Mouse (Mus musculus): ENCODE data around the gene Ap1b1. TPM values are rescaled to one million over a fixed set of nuclear protein-coding genes. Genes with fewer than 3 reads are reported as not detected.
A peak's percentile ranks its signal among the peaks of the same experiment; 100 is the strongest.

The Ap1b1 gene
- total RNA-seq, 2 experiments from 2014 or later = 118 to 134 TPM

DNA sequence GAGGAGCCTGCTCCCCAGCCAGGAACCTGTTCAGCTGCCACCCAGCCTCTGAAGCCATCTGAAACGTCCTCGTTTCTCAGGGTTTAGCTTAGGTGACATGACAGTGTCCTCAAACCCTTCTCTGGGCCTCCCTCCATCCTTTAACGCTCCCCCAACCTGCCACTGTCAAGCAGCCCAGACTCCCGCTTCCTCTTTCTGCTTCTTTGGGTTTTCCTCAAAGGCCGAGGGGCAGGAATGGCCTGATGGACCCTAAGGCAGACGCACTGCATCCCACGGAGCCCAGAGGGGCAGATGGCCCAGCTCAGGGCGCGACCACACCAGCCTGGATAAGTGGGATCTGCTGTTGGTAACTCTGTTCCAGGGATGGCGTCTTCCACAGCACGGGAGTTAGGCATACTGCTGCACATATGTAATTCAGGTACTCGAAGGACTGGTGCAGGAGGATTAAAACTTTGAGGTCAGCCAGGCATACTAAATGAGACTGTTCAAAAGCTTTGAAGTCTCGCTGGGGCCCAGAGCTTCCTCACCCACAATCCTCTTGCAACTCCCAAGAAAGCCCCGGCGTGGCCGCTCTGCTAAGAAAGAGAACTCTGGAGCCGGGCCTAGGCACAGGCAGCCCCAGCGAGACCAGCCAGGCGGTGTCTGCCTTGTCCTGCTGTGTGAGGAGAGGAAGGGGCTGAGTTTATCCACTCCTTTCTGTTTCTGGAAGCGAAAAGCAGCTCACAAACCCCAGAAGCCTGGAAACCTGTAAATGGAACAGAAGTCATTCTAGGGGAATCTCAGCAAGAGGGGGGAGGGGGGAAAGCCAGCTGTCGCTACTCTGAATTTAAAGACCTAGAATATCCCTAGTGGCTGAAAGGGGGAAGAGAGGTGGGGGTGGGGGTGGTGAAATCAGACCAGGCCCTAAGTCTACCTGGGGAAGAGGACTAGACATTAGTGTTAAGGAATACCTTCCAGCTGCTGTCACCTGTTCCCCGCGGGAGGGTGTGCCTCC is 69.6 kb downstream of the Ap1b1 start:
- no peak for DNase-seq (ENCODE audit: extremely low spot score in 1 of 2, low spot score in 2 of 2)
- intact Hi-C loops (cut with DNase I) = loop anchor here (5.0 kb wide), 1 partner anchor 39 kb away; no protein-coding TSS in a partner anchor

DNA sequence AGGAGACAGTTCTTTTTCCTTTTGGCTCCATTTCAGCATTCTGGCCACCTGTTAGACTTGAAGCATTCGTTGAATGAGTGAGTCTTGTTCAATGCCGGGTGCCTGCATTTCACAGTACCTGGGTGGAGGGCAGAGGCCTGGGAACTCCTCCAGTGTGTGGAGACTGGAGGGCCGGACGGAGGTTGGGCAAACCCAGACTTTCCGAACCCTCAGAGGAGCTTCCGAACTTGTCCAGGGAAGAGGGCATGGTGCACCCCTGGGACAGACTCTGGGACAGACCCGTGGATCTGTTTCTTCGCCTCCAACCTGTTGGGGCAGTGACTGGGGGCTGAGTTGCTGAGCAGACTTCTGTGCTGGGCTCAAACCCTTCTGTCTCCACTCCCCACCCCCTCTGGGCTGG is 70.4 kb downstream of the Ap1b1 start:
- intact Hi-C loops (cut with DNase I) = loop anchor here (5.0 kb wide), 1 partner anchor 40 kb away; no protein-coding TSS in a partner anchor
- DNase-seq (ENCODE audit: extremely low spot score in 1 of 2, low spot score in 2 of 2) = no peak

DNA sequence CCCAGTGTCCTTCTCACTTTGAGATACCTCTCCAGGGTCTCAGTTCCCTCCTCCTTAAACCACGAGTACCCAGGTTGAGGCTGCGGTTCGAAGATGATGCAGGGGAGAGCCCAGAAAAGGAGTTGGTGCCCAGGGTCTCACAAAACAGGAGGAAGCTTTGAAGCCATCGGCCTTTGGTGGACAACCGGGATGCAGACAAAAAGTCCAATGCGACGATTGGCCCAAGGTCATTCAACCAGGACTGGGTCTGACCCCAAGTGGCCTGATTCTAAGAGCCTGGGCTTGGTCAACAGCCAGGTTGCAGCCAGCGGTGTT is 70.9 kb downstream of the Ap1b1 start:
- no peak for DNase-seq (ENCODE audit: extremely low spot score in 1 of 2, low spot score in 2 of 2)
- intact Hi-C loops (cut with DNase I) = loop anchor here (5.0 kb wide), 1 partner anchor 40 kb away; no protein-coding TSS in a partner anchor

DNA sequence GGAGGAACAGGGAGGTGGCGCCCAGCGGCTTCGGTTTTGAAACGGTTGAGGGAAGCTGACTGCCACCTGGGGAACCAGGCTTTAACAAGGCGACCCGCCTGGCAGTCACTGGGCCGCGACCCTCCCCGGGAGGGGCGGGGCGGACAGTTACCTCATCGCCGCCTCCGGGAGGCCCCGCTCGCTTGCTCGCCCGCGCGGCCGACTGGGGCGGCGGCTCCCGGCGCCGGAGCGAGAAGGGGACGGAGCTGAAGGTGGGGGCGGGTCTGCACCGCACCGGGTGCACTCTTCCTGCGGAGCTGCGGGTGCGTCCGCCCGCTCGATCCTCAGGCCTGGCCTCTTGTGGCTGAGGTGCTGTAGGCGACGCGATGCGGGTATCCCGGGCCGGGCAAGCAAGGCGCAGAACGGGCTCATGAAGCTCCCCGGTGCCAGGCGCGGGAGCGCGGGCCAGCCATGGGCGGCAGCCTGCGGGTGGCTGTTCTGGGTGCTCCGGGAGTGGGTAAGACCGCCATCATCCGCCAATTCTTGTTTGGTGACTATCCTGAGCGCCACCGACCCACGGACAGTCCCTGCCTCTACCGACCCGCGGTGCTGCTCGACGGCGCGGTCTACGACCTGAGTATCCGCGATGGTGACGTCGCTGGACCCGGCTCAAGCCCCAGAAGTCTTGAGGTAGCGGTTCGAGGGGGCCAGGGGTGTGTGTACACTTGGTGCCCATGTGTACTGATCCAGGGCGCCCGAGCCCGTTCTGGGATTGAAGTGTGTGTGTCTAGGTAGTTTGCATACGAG is 71.4 kb downstream of the Ap1b1 start, which contains the start of gene Rasl10a:
Gene Rasl10a (plus strand): TSS at position 273 of the 786 bp plus-strand sequence.
- DNase-seq (ENCODE audit: extremely low spot score in 1 of 2, low spot score in 2 of 2) = peak in 1 of 2 experiments; percentile 63
- intact Hi-C loops (cut with DNase I) = loop anchor here (5.0 kb wide), 1 partner anchor 41 kb away; no protein-coding TSS in a partner anchor

DNA sequence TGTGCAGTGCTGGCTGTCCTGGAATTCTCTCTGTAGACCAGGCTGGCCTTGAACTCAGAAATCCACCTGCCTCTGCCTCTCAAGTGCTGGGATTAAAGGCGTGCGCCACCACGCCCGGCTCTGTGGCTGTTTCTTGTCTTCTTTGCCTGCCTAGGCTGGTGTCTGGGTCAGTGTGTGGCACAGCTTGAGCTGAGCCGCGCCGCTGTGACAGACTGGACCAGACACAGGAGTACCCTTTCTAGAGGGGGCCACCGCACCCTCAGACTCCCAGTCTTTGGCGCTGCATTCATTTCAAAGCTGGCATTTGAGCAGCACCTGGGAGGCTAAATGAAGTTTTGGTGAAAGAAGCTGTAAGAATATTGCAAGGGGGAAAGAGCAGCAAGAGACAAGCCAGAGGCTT is 72.2 kb downstream of the Ap1b1 start:
- no peak for DNase-seq (ENCODE audit: extremely low spot score in 1 of 2, low spot score in 2 of 2)
- intact Hi-C loops (cut with DNase I) = loop anchor here (5.0 kb wide), 1 partner anchor 41 kb away; no protein-coding TSS in a partner anchor

DNA sequence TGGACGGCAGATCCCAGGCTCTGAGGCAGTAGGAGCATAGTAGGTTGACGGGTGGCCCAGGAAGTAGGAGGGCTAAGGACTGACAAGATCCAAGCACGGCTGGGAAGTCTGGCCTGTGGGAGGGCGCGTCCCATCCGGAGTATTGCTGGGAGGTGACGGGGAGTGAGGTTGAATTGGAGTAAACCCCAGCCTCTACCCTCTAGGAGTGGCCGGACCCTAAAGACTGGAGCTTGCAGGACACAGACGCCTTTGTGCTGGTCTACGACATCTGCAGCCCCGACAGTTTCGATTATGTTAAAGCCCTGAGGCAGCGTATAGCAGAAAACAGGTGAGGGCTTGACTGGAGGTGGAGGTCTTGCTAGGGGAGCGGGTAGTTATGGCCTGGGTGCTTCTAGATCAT is 72.6 kb downstream of the Ap1b1 start:
- intact Hi-C loops (cut with DNase I) = loop anchor here (5.0 kb wide), 1 partner anchor 42 kb away; no protein-coding TSS in a partner anchor
- DNase-seq (ENCODE audit: extremely low spot score in 1 of 2, low spot score in 2 of 2) = no peak

DNA sequence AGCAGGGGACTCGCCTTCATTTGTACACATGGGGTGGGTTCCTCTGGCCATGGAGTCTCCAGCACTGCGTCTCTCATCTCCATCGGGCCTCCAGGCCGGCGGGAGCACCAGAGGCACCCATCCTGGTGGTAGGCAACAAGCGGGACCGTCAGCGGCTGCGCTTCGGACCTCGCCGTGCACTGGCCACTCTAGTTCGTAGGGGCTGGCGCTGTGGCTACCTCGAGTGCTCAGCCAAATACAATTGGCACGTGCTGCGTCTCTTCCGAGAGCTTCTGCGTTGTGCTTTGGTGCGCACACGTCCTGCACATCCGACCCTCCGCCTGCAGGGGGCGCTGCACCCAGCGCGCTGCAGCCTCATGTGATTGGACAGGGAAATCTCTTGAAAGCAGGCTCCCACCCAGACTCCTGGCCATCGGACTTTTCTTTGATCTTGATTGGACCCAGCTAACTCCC is 73.1 kb downstream of the Ap1b1 start:
- peak in 1 of 2 experiments; percentile 62 for DNase-seq (ENCODE audit: extremely low spot score in 1 of 2, low spot score in 2 of 2)
- intact Hi-C loops (cut with DNase I) = loop anchor here (5.0 to 10.0 kb wide), 2 partner anchors 42 to 135 kb away; no protein-coding TSS in a partner anchor

DNA sequence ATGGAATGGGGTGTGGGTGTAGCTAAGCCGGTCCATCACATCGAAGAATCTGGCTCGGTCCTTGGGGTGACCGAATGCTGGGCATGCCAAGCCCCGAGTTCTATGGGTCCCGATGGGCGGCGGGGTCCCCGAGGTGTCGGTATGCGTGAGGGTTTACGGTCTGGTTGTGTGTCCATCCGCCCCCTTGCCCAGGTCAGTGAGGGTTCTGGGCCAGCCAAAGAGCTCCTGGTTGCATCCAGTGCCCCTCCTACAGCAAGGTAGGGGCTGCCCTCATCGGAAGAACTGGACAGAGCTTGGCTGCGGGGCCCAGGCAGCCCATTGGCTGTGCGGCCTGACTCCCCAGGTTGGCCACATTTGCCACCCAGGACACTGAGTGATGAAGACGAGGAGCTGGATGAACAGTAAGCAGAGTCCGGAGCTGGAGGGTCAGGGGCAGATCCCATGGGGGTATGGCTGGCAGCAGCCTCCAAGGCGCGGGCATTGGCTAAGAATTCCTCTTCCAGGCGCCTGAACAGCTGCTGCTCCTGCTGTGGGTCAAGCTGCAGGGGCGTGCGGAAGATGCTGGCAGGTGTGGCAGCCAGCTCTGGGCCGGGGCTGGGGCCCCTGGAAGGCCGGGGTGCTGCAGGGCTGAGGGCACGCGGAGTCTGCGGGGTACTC is 74.3 kb downstream of the Ap1b1 start:
- no peak for DNase-seq (ENCODE audit: extremely low spot score in 1 of 2, low spot score in 2 of 2)
- intact Hi-C loops (cut with DNase I) = loop anchor here (10.0 kb wide), 1 partner anchor 136 kb away; no protein-coding TSS in a partner anchor

DNA sequence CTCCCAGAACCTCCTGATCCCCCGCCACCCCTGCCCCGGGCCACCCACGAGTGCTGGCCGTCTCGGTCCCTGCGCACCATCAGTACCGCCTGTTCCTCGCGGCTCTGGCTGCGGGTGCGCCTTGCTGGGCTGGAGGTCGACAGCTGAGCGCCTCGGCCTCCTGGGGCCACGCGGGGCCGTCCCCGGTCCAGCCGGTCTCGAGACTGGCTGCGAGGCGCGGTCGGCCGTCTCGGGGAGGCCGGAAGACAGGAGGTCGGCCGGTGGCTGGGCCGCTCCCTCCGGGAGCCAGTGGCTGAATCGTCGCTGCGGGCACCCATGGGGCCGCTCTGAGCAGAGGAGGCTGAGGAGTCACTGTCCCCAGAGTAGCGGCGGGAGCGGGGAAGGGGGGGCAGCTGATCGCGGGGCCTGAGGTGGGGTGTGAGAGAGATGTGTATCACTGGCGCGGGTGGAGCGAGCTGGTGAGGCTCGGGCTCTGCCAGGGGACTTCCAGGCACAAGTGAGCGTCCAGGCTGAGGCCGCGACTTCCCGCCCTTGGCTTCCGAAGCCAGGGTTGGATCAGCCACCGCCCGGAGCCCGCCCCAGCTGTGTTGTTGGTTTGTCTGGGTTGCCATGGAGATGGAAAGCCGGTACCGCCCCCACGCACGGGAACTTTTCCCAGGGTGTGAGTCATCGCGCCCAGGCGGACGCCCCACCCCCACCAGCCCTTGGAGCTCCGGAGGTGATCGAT is 75.0 kb downstream of the Ap1b1 start:
- intact Hi-C loops (cut with DNase I) = loop anchor here (10.0 kb wide), 1 partner anchor 137 kb away; no protein-coding TSS in a partner anchor
- peak; percentile 88 to 95 for DNase-seq (ENCODE audit: extremely low spot score in 1 of 2, low spot score in 2 of 2)

DNA sequence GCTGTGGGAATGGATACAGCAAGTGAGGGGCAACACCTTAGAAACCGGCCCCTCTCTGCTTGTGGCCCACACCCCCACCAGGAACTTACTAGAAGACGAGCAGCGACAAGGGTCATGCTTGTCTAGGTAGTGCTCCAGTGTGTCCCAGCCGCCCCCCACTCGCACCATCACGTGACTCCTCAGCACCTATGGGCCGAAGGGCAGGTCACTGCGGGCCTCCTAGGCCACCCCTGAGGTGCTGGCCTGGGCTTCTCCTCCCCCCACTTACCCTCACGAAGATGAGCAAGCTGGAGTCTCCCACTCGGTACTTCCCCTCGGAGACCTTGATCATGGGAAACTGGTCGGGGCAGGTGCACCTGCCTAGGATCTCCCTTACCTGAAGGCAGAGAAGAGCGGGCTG is 75.7 kb downstream of the Ap1b1 start:
- no peak for DNase-seq (ENCODE audit: extremely low spot score in 1 of 2, low spot score in 2 of 2)
- intact Hi-C loops (cut with DNase I) = loop anchor here (10.0 kb wide), 1 partner anchor 138 kb away; no protein-coding TSS in a partner anchor

DNA sequence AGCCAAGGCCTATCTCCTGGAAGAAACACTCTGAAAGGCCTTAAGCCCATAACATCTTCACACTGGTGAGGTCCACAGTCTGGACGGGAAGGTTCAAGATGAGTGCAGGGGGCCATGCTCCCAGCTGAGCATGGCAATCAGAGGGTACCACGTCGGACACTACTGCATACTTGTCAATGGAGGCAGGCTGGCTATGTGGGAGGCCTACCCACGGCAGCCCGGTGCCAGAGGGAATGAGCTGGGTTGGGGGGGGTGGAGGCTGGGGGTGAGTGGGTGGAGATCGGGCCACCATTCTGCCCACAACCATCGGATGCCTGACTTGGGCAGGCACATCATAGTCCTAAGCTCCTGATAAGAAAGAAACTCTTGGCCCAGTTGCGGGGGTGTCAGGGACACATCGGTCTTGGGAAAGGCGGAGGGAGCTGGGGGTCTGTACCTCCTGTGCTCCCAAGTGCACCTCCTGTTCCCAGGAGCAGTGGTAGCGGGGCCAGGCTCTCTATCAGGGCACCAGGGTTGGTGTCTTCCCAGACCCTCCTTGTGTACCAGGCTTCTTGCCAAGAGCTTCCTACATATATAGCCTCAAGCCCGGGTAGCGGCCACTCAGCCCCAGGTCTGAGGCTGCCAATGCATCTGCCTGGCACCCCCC is 76.4 kb downstream of the Ap1b1 start:
- DNase-seq (ENCODE audit: extremely low spot score in 1 of 2, low spot score in 2 of 2) = no peak
- intact Hi-C loops (cut with DNase I) = loop anchor here (10.0 kb wide), 1 partner anchor 138 kb away; no protein-coding TSS in a partner anchor

DNA sequence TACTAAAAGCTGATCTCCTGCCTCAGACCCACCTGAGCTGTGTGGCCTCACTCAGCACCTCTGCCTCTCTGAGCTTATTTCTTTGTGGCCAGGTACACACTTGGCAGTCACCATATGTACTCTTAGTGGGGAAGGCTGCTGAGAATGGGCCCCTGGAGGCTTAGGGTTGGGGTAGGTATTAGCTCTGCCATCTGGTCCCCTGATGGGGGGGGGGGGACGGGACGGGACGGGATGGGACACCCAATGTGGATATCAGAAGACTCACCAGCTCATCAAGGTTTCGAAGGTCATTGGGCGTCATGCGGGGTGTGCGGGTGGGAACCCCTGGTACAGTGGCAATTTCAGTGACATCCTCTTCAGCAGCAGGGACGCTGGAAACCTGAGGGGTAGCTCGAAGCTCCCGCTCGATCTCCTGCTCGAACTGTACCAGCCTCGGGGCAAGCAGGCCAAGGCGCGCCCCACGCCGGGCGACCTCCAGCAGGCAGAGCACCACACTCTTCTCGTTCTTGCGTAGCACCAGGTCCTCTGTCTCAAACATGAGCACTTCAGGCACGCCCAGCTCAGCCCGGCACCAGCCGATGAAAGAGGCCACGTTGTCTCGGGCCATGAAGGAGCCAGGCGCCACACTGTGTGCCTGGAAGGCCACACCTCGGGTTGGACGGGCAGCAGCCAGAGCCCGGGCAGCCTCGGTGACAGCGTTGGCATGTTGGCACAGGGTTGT is 77.1 kb downstream of the Ap1b1 start:
- intact Hi-C loops (cut with DNase I) = loop anchor here (10.0 kb wide), 1 partner anchor 139 kb away; no protein-coding TSS in a partner anchor
- DNase-seq (ENCODE audit: extremely low spot score in 1 of 2, low spot score in 2 of 2) = peak in 1 of 2 experiments; percentile 51

DNA sequence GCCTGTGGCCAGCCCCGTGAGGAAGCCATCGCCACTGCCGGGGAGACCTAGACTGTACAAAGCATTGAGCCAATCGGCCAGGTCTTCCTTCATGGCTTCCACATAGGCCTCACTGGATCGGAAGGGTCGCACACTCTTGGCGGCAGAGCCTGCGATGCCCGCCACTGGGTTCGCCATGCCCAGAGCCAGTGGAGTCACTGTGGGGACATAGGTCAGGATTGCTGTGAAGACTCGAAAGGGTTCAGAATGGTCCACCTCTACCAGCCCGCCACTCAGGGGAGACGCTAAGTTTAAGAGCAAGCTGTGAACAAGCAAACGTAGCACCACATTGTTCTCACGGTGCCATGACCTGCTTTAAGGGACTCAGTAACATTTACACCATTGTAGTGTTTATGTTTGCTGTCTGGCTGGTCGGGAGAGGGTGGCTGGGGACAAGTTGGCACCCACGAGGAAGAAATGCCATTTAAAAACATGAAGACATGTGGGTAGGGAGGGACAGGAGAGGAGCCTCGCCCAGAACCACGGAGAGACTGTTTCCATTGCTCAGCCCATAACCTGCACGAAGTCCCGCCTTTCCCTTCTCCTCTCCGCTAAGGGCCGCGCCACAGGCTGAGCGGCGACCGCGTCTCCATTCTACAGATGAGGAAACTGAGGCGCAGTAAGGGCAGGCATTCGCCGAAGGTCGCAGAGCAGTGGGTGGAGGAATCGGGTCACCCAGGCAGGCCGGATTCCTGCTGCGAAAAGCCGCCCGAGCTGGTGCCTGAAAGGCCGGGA is 77.8 kb downstream of the Ap1b1 start:
- intact Hi-C loops (cut with DNase I) = loop anchor here (10.0 kb wide), 1 partner anchor 140 kb away; no protein-coding TSS in a partner anchor
- no peak for DNase-seq (ENCODE audit: extremely low spot score in 1 of 2, low spot score in 2 of 2)

DNA sequence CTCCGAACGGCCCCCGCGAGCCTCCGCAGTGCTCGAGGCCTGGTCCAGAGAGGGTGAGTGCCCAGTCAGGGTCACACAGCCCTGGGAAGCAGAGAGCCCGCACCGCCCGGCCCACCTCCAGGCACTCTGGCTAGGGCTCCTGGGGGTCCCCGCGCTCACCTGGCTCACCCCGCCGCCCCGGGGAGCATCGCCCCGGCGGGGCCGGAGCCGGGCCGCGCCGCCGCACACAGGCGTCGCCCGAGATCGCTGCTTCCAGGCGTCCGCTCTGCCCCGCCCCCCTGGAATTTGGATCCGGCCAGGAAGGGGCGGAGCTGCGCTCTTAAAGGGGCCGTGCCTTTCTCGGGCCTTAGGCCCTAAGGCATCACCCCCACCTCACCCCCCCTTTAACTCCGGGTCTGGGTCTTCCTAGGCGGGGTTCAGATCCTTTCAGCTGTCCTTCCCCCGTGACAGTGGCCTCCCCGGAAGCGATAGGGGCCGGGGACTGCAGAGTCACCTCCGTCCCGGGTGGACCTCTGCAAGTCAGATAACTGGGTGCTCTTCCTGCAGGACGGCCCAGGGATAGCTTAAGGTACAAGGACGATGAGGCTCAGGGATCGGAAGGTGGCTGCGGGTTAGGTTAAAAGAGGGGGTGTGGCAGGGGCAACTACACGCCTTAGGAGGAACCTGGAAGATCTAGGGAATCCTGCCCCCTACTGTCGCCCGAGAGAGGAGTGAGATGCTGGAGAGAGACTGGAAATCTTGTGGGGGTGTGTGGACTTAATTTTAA is 78.6 kb downstream of the Ap1b1 start, which contains the start of gene Gas2l1:
Gene Gas2l1 (minus strand): TSS at position 272 of the 766 bp plus-strand sequence.
- intact Hi-C loops (cut with DNase I) = loop anchor here (10.0 kb wide), 1 partner anchor 140 kb away; no protein-coding TSS in a partner anchor
- peak in 1 of 2 experiments; percentile 94 for DNase-seq (ENCODE audit: extremely low spot score in 1 of 2, low spot score in 2 of 2)

DNA sequence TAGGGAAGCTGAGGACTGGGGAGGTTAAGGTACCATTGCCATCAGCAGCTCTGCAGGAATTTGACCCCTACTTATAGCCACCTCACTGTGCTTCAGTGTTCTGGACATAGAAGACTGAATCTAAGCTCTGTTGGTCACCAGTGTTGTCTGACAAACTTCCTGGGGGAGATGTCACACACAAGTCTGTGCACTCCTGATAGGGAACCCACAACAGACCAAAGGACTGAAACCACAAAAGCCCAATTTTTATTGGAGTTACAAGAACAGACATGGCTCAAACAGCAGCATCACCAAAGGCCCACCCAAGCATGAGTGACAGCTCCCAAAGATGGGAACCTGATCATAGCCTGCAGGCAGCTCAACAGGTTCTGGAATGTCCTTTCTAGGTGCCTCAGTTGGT is 80.4 kb downstream of the Ap1b1 start:
- intact Hi-C loops (cut with DNase I) = loop anchor here (10.0 kb wide), 1 partner anchor 142 kb away; no protein-coding TSS in a partner anchor

More for the DNA sequence above, 80.4 kb downstream of the Ap1b1 start:
- DNase-seq (ENCODE audit: extremely low spot score in 1 of 2, low spot score in 2 of 2) = no peak
